Mouse (Mus musculus): ENCODE results near the gene Dsp. TPM values are rescaled to one million over a fixed set of nuclear protein-coding genes. Genes with fewer than 3 reads are reported as not detected.

Dsp gene
- total and polyA plus RNA-seq, 3 experiments, result 0.17 TPM; not detected in 2

- Histone ChIP-seq H3K79me2 (replicated peaks; ENCODE audit: control insufficient read depth, extremely low read depth, insufficient read depth, poor library complexity, severe bottlenecking) (no peaks in the 10 kb centered on the region), H3K9me3 (replicated peaks; ENCODE audit: low read length) (no peaks in the 10 kb centered on the region), H3K36me3 (replicated peaks in 1 of 2; ENCODE audit: control insufficient read depth in 1 of 2, insufficient read depth in 1 of 2, low read length in 1 of 2) (no peaks in the 10 kb centered on the region), H3K4me3 (replicated peaks in 1 of 3; ENCODE audit: low read depth in 2 of 3, low read length in 2 of 3, poor library complexity in 1 of 3) (no peak overlapping the region), H3K27me3 (replicated peaks) (no peaks in the 10 kb centered on the region), H3K9ac (ENCODE audit: insufficient read depth, low read depth) (no peak overlapping the region), H3K4me1 (ENCODE audit: control insufficient read depth in 1 of 2, insufficient read depth in 2 of 2) (peaks cover 4% of the 10 kb centered on the region in 2 experiments; a peak in 2 of 4 replicates), H3K4me2 (ENCODE audit: insufficient read depth, low read depth, poor library complexity, severe bottlenecking) (no peak overlapping the region), H3K27ac (ENCODE audit: insufficient read depth, low read depth) (no peak overlapping the region)
- DNase-seq (ENCODE audit: extremely low read depth), result no peak
- TF ChIP-seq ZNF384 (IDR thresholded peaks at IDR 0.05; ENCODE audit: low read depth, low read length) (no peak), NRF1 (IDR thresholded peaks at IDR 0.05; ENCODE audit: low read depth, low read length) (no peak), KAT2A (IDR thresholded peaks at IDR 0.05; ENCODE audit: insufficient replicate concordance, low read length) (no peak), ETS1 (conservative IDR thresholded peaks at IDR 0.05; ENCODE audit: low read depth, low read length) (no peak), E2F4 (IDR thresholded peaks at IDR 0.05; ENCODE audit: insufficient replicate concordance, low read depth, low read length) (no peak), ZC3H11A (IDR thresholded peaks at IDR 0.05; ENCODE audit: low read depth, low read length) (no peak), POLR2AphosphoS2 (IDR thresholded peaks at IDR 0.05; ENCODE audit: low read depth, low read length) (no peak), GABPA (IDR thresholded peaks at IDR 0.05; ENCODE audit: insufficient replicate concordance, low read depth, low read length) (no peak), ELF1 (IDR thresholded peaks at IDR 0.05; ENCODE audit: low read depth, low read length) (no peak), ZMIZ1 (IDR thresholded peaks at IDR 0.05; ENCODE audit: low read depth, low read length) (no peak), UBTF (IDR thresholded peaks at IDR 0.05; ENCODE audit: low read depth, low read length) (no peak), RAD21 (IDR thresholded peaks at IDR 0.05; ENCODE audit: low read depth, low read length) (no peak), USF2 (conservative IDR thresholded peaks at IDR 0.05; ENCODE audit: low read depth, low read length) (no peak), MAZ (IDR thresholded peaks at IDR 0.05; ENCODE audit: low read depth, low read length) (no peak)
- in situ Hi-C loops (cut with MboI; ENCODE audit: low pct_ligation_motif_present, low pct_unique_long_range_greater_than_20kb, low sequenced_read_pairs) (no loop called here), dilution Hi-C loops (cut with MboI; ENCODE audit: extremely low pct_ligation_motif_present, extremely low pct_unique_long_range_greater_than_20kb, low sequenced_read_pairs) (no loop called here)
Measured at GRCm38 (mm10) chr13:38123666-38124065, 27.4 kb upstream of the Dsp start.

- H3K4me2 ChIP-seq (ENCODE audit: insufficient read depth, low read depth, poor library complexity, severe bottlenecking), result no peak overlapping the region
- peaks cover 4% of the 10 kb centered on the region in 2 experiments; a peak in 2 of 4 replicates for H3K4me1 ChIP-seq (ENCODE audit: control insufficient read depth in 1 of 2, insufficient read depth in 2 of 2)
- H3K27me3 ChIP-seq (replicated peaks), result no peaks in the 10 kb centered on the region
- dilution Hi-C loops (cut with MboI; ENCODE audit: extremely low pct_ligation_motif_present, extremely low pct_unique_long_range_greater_than_20kb, low sequenced_read_pairs), result no loop called here
- H3K9ac ChIP-seq (ENCODE audit: insufficient read depth, low read depth), result no peak overlapping the region
- H3K36me3 ChIP-seq (replicated peaks in 1 of 2; ENCODE audit: control insufficient read depth in 1 of 2, insufficient read depth in 1 of 2, low read length in 1 of 2), result no peaks in the 10 kb centered on the region
- in situ Hi-C loops (cut with MboI; ENCODE audit: low pct_ligation_motif_present, low pct_unique_long_range_greater_than_20kb, low sequenced_read_pairs), result no loop called here
- no peak overlapping the region for H3K4me3 ChIP-seq (replicated peaks in 1 of 3; ENCODE audit: low read depth in 2 of 3, low read length in 2 of 3, poor library complexity in 1 of 3)
- H3K27ac ChIP-seq (ENCODE audit: insufficient read depth, low read depth), result no peak overlapping the region
- H3K9me3 ChIP-seq (replicated peaks; ENCODE audit: low read length), result no peaks in the 10 kb centered on the region
- no peak for DNase-seq (ENCODE audit: extremely low read depth)
- H3K79me2 ChIP-seq (replicated peaks; ENCODE audit: control insufficient read depth, extremely low read depth, insufficient read depth, poor library complexity, severe bottlenecking), result no peaks in the 10 kb centered on the region
- TF ChIP-seq CHD1 (IDR thresholded peaks at IDR 0.05; ENCODE audit: low read depth, low read length), result no peak
- TF ChIP-seq ZC3H11A (IDR thresholded peaks at IDR 0.05; ENCODE audit: low read depth, low read length), result no peak
- TF ChIP-seq ZNF384 (IDR thresholded peaks at IDR 0.05; ENCODE audit: low read depth, low read length), result no peak
- TF ChIP-seq CTCF (conservative IDR thresholded peaks at IDR 0.05 in 1 of 2, IDR thresholded peaks at IDR 0.05 in 1 of 2; ENCODE audit: low read depth in 2 of 2, low read length in 2 of 2), result no peak
- TF ChIP-seq NRF1 (IDR thresholded peaks at IDR 0.05; ENCODE audit: low read depth, low read length), result no peak
- TF ChIP-seq POLR2AphosphoS2 (IDR thresholded peaks at IDR 0.05; ENCODE audit: low read depth, low read length), result no peak
- no peak for TF ChIP-seq ELF1 (IDR thresholded peaks at IDR 0.05; ENCODE audit: low read depth, low read length)
- no peak for TF ChIP-seq UBTF (IDR thresholded peaks at IDR 0.05; ENCODE audit: low read depth, low read length)
- TF ChIP-seq SIN3A (IDR thresholded peaks at IDR 0.05; ENCODE audit: low read length), result no peak
Measured at GRCm38 (mm10) chr13:38127683-38128082, 23.4 kb upstream of the Dsp start.

Measured in CH12.LX (cell line).